Mouse (Mus musculus) cerebellum, adult 2 months (tissue): ENCODE measurements around the gene Gstcd. TPM values are rescaled to one million over a fixed set of nuclear protein-coding genes. Genes with fewer than 3 reads are reported as not detected.

Experiments
- DNase-seq, 2 experiments: peaks; one replicate each; pipeline ENCODE4 v3.0.0; 2021
- H3K27ac ChIP-seq: fragments of 200-500 bp; 2 replicates; pipeline ENCODE4 v1.5.1; 2012; ENCODE audit warnings: low read length, control low read depth, inconsistent platforms; ENCODE audit not compliant: insufficient read depth
- H3K27me3 ChIP-seq: fragments of 200-500 bp; 2 replicates; pipeline ENCODE4 v1.6.1; 2012; ENCODE audit warnings: inconsistent platforms, mild to moderate bottlenecking, low read length, moderate library complexity; ENCODE audit not compliant: control insufficient read depth, insufficient read depth
- H3K4me1 ChIP-seq: fragments of 200-500 bp; 2 replicates; pipeline ENCODE4 v1.6.1; 2011; ENCODE audit warnings: low read length; ENCODE audit not compliant: control insufficient read depth, insufficient read depth
- H3K4me3 ChIP-seq: fragments of 200-500 bp; replicated peaks from 2 replicates; pipeline ENCODE3; 2011; ENCODE audit warnings: mild to moderate bottlenecking, low read depth, low read length, control low read depth; ENCODE audit not compliant: insufficient read depth
- CTCF ChIP-seq: fragments of 200-500 bp; IDR thresholded peaks from 2 replicates; pipeline ENCODE4 v1.5.1; 2011; ENCODE audit warnings: low read depth, mild to moderate bottlenecking, control low read depth, low read length, moderate library complexity, borderline replicate concordance; ENCODE audit not compliant: insufficient read depth
- POLR2A ChIP-seq: fragments of 200-500 bp; IDR thresholded peaks from 2 replicates; pipeline ENCODE4 v1.6.1; 2011; ENCODE audit warnings: low read length, control low read depth, borderline replicate concordance; ENCODE audit not compliant: insufficient read depth
- WGBS: fragments of 180-500 bp; shearing (Covaris S2); methylation state at CpG from one replicate; pipeline ENCODE4 v1.1.7; 2018; 5-methylcytosine and 5-hydroxymethylcytosine counted together
- polyA plus RNA-seq: library from polyadenylated mRNA; depleted of rRNA; stranded (reverse); fragments of >200 nt; gene quantifications from 2 replicates; pipeline ENCODE4 v1.2.3, GENCODE M21; 2012; rRNA removed

The Gstcd gene
- polyA plus RNA-seq, 1 experiment, result 7.3 TPM

GRCm38 (mm10) chr3:132945669-132946068 is 146.2 kb downstream of the Gstcd start:
- WGBS, result 51% methylated on average over 7 of the region's 7 CpGs
- no peak overlapping the region for H3K4me3 ChIP-seq

GRCm38 (mm10) chr3:132944609-132945008 is 147.2 kb downstream of the Gstcd start:
- TF ChIP-seq POLR2A (no peak), CTCF (no peak)
- H3K27me3 ChIP-seq, result no peaks in the 10 kb centered on the region
- whole genome bisulfite sequencing, result 62% methylated on average over 3 of the region's 3 CpGs
- no peaks in the 10 kb centered on the region; the same call in 1 of the 2 replicates for H3K4me1 ChIP-seq
- H3K4me3 ChIP-seq, result no peak overlapping the region
- DNase-seq, result no peak
- H3K27ac ChIP-seq, result no peak overlapping the region

More at GRCm38 (mm10) chr3:132945669-132946068, 146.2 kb downstream of the Gstcd start:
- DNase-seq, result no peak
- no peaks in the 10 kb centered on the region; the same call in 1 of the 2 replicates for H3K27me3 ChIP-seq
- TF ChIP-seq CTCF (no peak), POLR2A (no peak)
- no peak overlapping the region for H3K27ac ChIP-seq
- H3K4me1 ChIP-seq, result no peaks in the 10 kb centered on the region; the same call in 1 of the 2 replicates

DNA sequence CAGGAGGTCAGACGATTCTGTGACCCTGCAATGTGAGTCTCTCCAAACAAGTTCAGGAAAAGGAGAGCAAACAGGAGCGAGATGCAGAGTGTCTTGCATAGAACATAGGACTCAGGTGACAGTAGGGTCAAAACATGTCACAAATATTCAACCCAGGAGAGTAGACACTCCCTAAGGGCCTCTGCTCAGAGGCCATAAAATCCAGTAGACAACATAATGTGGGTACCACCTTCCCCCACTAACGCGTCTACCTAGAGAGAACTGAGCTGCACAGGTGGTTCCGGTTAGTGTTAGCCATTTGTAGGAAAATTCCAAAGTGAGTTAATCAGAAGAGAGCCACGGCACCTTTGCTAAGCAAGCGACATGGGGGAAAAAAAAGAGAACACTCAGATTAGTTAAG is 147.6 kb downstream of the Gstcd start:
- H3K27ac ChIP-seq, result no peak overlapping the region
- no peak for DNase-seq
- no peaks in the 10 kb centered on the region; the same call in 1 of the 2 replicates for H3K4me1 ChIP-seq
- H3K27me3 ChIP-seq, result no peaks in the 10 kb centered on the region
- no peak for TF ChIP-seq CTCF
- TF ChIP-seq POLR2A, result no peak
- H3K4me3 ChIP-seq, result no peak overlapping the region
- WGBS, result 83% methylated on average over 7 of the region's 7 CpGs

DNA sequence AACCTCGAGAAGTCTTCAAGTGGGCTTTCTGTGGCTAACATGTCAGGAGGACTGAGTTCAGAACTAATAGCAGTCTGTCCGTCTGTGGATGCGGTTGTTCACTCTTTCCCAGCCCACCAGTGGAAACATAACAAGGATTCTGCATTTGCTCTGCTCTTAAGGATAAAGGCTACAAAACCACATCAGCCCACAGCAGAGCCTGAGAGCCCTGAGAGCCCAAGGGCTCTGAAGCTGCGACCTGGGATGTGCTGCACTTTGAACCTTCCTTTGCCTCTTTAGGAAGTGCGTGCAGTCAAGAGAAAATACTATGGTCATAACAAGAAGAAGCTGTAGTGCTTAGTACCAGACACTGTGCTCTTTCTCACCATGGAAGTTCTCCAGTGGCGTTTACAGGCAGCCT is 149.1 kb downstream of the Gstcd start:
- no peak overlapping the region for H3K27ac ChIP-seq
- DNase-seq, result no peak
- no peaks in the 10 kb centered on the region; the same call in 1 of the 2 replicates for H3K4me1 ChIP-seq
- 93% methylated on average over 6 of the region's 6 CpGs for WGBS
- TF ChIP-seq CTCF, result no peak
- TF ChIP-seq POLR2A, result no peak
- H3K27me3 ChIP-seq, result no peaks in the 10 kb centered on the region
- no peak overlapping the region for H3K4me3 ChIP-seq

DNA sequence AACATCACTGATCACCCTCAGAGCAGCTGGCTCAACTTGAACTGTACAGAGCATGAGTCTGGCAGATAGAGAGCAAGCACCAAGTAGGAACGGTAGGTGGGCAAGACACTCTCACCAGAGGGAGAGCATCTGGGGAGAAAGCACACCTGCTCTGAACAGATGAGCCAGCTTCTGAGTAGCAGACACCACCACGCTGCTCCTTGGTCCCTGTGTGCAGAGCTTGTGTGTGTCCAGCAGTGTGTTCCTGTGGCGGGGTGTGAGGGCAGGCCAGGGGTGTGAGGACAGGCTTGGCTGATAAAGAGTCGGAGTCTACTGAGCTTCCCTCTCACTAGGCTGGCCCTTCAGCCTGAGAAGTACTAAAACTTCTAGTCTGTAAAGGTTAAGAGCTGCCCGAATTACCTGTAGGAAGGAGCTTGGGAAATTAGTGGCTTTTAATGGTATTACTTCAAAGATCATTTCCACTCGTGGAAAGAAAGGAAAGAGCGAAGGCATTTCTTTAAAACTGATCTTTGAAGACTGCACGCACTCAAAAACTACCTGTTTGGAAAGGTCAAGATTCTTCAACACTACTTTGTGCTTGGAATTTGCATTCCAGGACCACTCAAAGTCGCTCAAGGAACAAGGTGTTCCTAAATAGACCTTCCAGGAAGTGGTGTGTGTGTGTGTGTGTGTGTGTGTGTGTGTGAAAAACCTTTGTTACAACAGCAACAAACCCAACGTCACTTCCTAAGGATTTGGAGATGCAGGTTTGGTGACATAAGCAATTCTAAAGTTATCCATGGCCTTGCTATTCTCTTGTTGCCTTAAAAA is 151.4 kb downstream of the Gstcd start:
- WGBS, result 82% methylated on average over 10 of the region's 10 CpGs

DNA sequence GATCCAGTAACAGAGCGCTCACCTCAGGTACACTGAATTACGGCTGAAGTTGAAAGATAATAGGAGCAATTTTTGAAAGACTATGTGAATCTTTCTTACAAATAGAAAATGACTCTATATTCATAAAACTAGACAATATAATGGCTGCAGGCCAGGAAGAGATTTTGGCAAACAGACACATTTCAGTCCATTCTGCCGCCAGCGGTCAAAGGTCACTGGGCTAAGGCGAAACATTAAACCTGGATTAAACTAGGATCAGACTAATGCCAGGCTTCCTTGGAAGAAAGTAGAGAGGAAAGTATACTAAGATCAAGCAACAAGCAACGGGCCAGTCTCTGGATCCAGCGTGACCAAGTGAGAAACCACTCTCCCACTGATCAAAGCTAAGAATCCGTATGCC is 152.8 kb downstream of the Gstcd start:
- H3K4me3 ChIP-seq, result no peak overlapping the region
- no peak overlapping the region for H3K27ac ChIP-seq
- no peak for DNase-seq
- no peaks in the 10 kb centered on the region for H3K27me3 ChIP-seq
- H3K4me1 ChIP-seq, result no peaks in the 10 kb centered on the region
- WGBS, result 68% methylated on average over 8 of the region's 8 CpGs
- TF ChIP-seq CTCF (no peak), POLR2A (no peak)

More for the DNA sequence above, 151.4 kb downstream of the Gstcd start:
- Histone ChIP-seq H3K27me3 (no peaks in the 10 kb centered on the region), H3K27ac (no peak overlapping the region), H3K4me1 (no peaks in the 10 kb centered on the region), H3K4me3 (no peak overlapping the region)
- no peak for DNase-seq
- no peak for TF ChIP-seq POLR2A

DNA sequence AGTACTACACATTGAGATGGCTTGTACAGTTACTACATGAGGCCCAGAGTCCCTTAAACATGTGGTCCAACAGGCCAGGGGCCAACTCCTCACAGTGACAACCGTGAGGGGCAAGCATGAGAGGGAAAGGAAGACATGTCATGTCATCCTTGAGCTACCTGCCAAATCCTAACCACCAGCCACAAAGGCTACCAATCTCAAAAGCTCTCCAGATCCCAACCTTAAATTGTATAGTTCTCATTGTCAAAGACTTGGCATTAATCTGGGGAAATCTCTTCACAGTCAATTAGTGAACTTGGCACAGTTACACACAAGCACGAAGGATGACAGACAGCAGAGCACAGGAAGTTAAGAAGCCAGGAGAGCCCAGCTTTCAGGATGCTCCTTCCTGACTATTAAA is 157.2 kb downstream of the Gstcd start:
- Histone ChIP-seq H3K4me3 (no peak overlapping the region), H3K27ac (no peak overlapping the region), H3K27me3 (no peaks in the 10 kb centered on the region), H3K4me1 (no peaks in the 10 kb centered on the region)
- no peak for DNase-seq
- 4% methylated on average over 2 of the region's 2 CpGs for WGBS
- no peak for TF ChIP-seq POLR2A
- no peak for TF ChIP-seq CTCF

Other genes starting within 250 kb of the Gstcd start
- 3.4 and 3.6 TPM in 2 replicates for gene Npnt, start 141.7 kb downstream of the Gstcd start, polyA plus RNA-seq
- 10.4 and 10.9 TPM in 2 replicates for gene Ints12, start 193 bp downstream of the Gstcd start, polyA plus RNA-seq
- 0.08 and 0.41 TPM in 2 replicates for gene Arhgef38, start 142.9 kb upstream of the Gstcd start, polyA plus RNA-seq
- gene Ppa2, start 218.1 kb upstream of the Gstcd start, polyA plus RNA-seq, result 75.8 and 76.3 TPM in 2 replicates